Mouse (Mus musculus) kidney, adult 2 months (tissue): ENCODE data around the gene Met. TPM values are rescaled to one million over a fixed set of nuclear protein-coding genes. Genes with fewer than 3 reads are reported as not detected.

Source experiments
- DNase-seq: peaks from one replicate; pipeline ENCODE4 v3.0.0; 2021
- H3K27ac ChIP-seq: fragments of 200-500 bp; 2 replicates; pipeline ENCODE4 v1.5.1; 2012; ENCODE audit warnings: low read depth, low read length, control low read depth, inconsistent platforms; ENCODE audit not compliant: insufficient read depth
- H3K27me3 ChIP-seq: fragments of 200-500 bp; replicated peaks from 2 replicates; pipeline ENCODE4 v1.6.1; 2012; ENCODE audit warnings: mild to moderate bottlenecking, moderate library complexity, low read length, inconsistent platforms; ENCODE audit not compliant: control insufficient read depth, insufficient read depth
- H3K36me3 ChIP-seq: fragments of 200-500 bp; 2 replicates; pipeline ENCODE4 v1.6.1; 2012; ENCODE audit warnings: mild to moderate bottlenecking, moderate library complexity, low read length, inconsistent platforms; ENCODE audit not compliant: control insufficient read depth, insufficient read depth
- H3K4me1 ChIP-seq: fragments of 200-500 bp; 2 replicates; pipeline ENCODE4 v1.6.1; 2011; ENCODE audit warnings: low read length; ENCODE audit not compliant: control insufficient read depth, insufficient read depth
- H3K4me3 ChIP-seq: fragments of 200-500 bp; 2 replicates; pipeline ENCODE4 v1.5.1; 2011; ENCODE audit warnings: mild to moderate bottlenecking, low read depth, low read length, control low read depth; ENCODE audit not compliant: insufficient read depth
- CTCF ChIP-seq: fragments of 200-500 bp; conservative IDR thresholded peaks from 2 replicates; pipeline ENCODE4 v1.5.1; 2011; ENCODE audit warnings: low read depth, mild to moderate bottlenecking, control low read depth, low read length, moderate library complexity, mixed read lengths; ENCODE audit not compliant: insufficient read depth, insufficient read length
- POLR2A ChIP-seq: fragments of 200-500 bp; IDR thresholded peaks from one replicate; pipeline ENCODE4 v1.6.1; 2011; ENCODE audit warnings: low read depth, low read length, control low read depth
- WGBS: fragments of 180-500 bp; shearing (Covaris S2); methylation state at CpG from one replicate; pipeline ENCODE4 v1.1.7; 2018; 5-methylcytosine and 5-hydroxymethylcytosine counted together
- polyA plus RNA-seq: library from polyadenylated mRNA; depleted of rRNA; stranded (reverse); fragments of >200 nt; gene quantifications from 2 replicates; pipeline ENCODE4 v1.2.3, GENCODE M21; 2012; rRNA removed

Gene Met
- 31.1 and 36.6 TPM in 2 replicates for polyA plus RNA-seq

DNA sequence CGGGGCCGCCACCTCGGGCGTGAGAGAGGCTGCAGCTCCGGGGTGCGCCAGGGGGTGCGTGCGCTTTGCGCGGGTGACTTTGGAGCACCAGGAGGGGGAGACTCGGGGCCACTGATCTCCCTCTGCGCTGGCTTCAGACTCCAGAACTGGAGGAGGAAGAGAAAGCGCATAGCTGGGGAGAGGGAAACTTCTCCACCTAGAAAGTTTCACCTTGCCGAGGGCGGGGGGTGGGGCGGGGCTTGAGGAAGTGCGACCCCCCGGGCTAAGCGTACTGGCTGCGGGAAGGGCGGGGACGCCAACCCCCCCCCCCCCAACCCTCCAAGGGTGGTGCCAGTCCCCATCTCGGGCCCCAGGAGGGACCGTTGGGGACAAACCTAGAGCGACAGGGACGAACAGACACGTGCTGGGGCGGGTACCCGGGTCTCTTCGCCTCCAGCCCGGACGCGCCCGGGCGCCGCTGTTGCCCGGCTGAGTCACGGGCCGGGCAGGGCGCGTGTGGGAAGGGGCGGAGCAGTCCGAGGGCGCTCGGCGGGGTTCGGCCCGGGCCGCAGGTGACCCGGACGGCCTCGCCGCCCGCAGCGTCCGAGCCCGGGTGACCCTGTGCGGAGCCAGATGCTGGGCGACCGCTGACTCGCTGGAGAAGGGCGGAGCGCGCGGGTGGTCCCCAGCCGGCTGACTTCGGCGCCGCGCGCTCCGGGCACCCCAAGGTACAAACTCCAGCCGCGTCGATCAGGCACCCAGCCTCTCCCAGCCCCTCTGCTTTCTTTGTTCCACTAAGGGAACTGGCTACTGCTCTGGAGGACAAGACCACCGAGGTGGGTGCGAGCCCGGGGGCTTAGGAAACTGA, at the start of gene Met:
TSS of gene Met (plus strand) at position 367 of the 847 bp plus-strand sequence.
- no peaks in the 10 kb centered on the region for H3K27me3 ChIP-seq
- peak within 1 kb of the TSS; percentile 98 for H3K27ac ChIP-seq
- no peaks in the 10 kb centered on the region for H3K36me3 ChIP-seq
- 1% methylated on average over 77 of the region's 78 CpGs for WGBS
- TF ChIP-seq CTCF (peak; percentile 53), POLR2A (no peak)
- peaks cover 17% of the 10 kb centered on the region; the same call in 1 of the 2 replicates for H3K4me1 ChIP-seq
- peak; percentile 85 for DNase-seq
- peak within 1 kb of the TSS; percentile 93 for H3K4me3 ChIP-seq

DNA sequence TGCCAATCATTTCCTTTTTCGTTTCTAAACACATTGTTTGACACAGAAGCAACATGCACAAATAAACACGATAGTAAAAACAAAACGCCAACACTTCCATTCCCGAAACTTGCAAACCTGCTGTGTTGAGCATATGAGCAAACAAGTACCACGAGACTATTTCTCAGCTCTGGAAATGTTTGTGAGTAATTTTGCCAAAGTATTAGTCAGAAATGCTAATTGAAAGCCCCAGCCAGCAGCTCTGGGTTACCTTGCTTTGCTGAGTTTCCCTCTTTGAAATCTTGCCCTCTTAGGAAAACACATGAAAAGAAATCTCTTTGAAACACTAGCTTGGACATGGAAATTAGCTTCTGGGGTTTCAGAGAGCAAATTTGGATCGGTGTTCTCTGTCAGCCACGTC, 45.4 kb upstream of the Met start:
- no peak overlapping the region for H3K27ac ChIP-seq
- DNase-seq = peak; percentile 5
- H3K4me1 ChIP-seq = no peaks in the 10 kb centered on the region
- H3K27me3 ChIP-seq = no peaks in the 10 kb centered on the region
- 50% methylated on average over 7 of the region's 7 CpGs for whole genome bisulfite sequencing
- H3K4me3 ChIP-seq = no peak overlapping the region
- TF ChIP-seq CTCF = no peak
- H3K36me3 ChIP-seq = no peaks in the 10 kb centered on the region

DNA sequence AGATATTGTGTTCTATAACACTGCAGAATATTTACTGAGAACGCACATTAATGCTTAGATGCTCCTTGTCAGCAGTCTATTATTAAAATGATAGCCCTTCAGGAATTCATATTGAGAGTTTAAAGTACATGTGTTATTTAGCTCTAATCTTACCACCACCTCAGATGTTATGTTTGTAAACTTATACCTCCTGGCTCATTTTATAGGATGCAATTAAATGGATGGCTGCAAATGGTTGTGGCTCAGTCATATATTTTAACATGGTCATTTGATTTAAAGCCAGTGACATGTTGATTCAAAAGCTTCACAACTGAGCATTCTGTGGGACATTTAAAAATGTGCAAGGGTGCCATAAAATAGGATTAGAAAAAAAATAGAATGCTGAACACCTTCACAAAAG, 41.2 kb upstream of the Met start:
- Histone ChIP-seq H3K27ac (no peak overlapping the region), H3K27me3 (no peaks in the 10 kb centered on the region), H3K36me3 (no peaks in the 10 kb centered on the region), H3K4me3 (no peak overlapping the region), H3K4me1 (no peaks in the 10 kb centered on the region)
- WGBS = 83% methylated on average over 1 of the region's 1 CpGs
- DNase-seq = no peak
- TF ChIP-seq POLR2A (no peak), CTCF (no peak)

DNA sequence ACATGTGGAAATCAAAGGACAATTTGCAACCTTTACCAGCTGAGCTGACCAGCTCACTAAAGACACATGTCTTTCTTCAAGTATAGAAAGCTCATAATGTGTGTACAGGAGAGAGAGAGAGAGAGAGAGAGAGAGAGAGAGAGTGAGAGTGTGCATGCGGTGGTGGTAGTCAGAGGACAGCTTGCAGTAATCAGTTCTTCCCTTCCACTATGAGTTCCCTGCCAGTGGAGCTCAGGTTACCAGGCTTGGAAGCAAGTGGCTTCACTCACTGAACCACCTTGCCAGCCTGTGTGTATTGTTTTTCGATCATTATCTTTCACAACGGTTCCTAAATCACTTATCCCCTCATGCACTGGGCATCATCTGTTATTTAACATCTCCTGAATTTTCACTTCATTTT, 34.6 kb upstream of the Met start:
- WGBS = 63% methylated on average over 3 of the region's 3 CpGs
- Histone ChIP-seq H3K27ac (no peak overlapping the region), H3K4me1 (no peaks in the 10 kb centered on the region), H3K4me3 (no peak overlapping the region), H3K36me3 (no peaks in the 10 kb centered on the region), H3K27me3 (no peaks in the 10 kb centered on the region)
- no peak for DNase-seq
- no peak for TF ChIP-seq POLR2A

DNA sequence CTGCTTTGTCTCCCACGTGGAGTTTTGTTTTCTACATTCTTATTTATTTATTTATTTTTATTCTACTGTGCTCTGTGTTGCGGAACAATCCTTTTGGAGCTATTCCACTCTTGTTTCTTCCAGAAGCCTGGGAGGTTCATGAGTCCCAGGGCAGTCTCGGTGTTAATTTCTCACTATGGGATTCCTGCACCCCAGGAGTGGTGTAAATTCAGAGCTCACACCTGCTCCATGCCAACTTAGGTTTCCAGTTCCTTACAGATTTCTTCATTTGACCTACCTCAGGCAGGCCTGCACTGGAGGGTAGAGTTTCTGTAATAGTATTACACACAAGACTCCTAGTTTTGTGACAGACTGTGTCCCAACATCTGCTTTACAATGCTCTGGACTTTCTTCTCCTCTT, 34.0 kb upstream of the Met start:
- no peak for DNase-seq
- Histone ChIP-seq H3K4me1 (no peaks in the 10 kb centered on the region), H3K27me3 (no peaks in the 10 kb centered on the region), H3K36me3 (no peaks in the 10 kb centered on the region), H3K4me3 (no peak overlapping the region), H3K27ac (no peak overlapping the region)
- WGBS = 45% methylated on average over 3 of the region's 3 CpGs
- TF ChIP-seq POLR2A (no peak), CTCF (no peak)

DNA sequence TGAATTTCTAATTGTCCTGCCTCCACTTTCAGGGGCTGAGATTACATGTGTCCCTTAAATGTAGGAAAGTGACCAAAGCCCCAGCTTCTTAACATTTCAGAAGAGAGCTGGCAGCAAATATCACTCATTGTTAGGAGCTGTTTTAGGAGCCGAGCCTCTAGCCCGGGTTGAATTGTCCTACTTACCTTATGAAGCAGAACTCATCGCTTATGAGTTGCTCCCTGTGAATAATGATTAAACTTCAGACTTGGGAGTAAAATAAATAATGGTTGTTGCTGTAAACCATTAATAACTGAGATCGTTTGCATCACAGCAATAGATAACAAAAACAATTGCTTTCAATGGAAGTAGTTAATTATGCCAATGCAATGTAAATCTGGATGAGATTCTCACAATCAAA, 20.3 kb upstream of the Met start:
- H3K4me1 ChIP-seq = peaks cover 7% of the 10 kb centered on the region; the same call in 1 of the 2 replicates
- peak; percentile 71 for DNase-seq
- no peak overlapping the region for H3K4me3 ChIP-seq
- H3K27me3 ChIP-seq = no peaks in the 10 kb centered on the region
- no peaks in the 10 kb centered on the region for H3K36me3 ChIP-seq
- no peak overlapping the region; the same call in 1 of the 2 replicates for H3K27ac ChIP-seq
- WGBS = 38% methylated on average over 4 of the region's 4 CpGs
- no peak for TF ChIP-seq POLR2A
- TF ChIP-seq CTCF = no peak

DNA sequence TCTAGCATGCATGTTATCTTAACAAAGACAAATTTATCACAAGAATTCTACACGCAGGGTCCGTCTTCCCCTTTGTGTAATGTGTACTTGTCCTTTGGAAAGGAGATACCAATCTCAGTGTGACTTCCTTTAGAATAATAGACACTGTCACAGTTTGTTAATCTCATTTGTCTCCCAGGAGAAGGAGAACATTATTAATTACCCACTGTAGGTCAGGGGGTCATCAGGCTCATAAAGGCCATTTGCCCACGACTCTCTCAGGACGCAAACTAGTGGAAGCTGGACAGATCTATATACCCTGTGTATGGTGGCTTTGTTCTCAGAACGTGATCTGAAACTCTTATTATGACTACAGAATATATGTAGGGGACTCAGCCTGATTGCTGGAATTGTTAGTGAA, 12.3 kb upstream of the Met start:
- no peak overlapping the region for H3K27ac ChIP-seq
- TF ChIP-seq CTCF (no peak), POLR2A (no peak)
- WGBS = 49% methylated on average over 5 of the region's 5 CpGs
- no peaks in the 10 kb centered on the region for H3K36me3 ChIP-seq
- no peaks in the 10 kb centered on the region for H3K4me1 ChIP-seq
- no peak for DNase-seq
- no peak overlapping the region for H3K4me3 ChIP-seq
- H3K27me3 ChIP-seq = no peaks in the 10 kb centered on the region; the same call in 1 of the 2 replicates
